Mouse (Mus musculus) E14TG2a.4 (cell line): ENCODE measurements at regions not wholly inside any gene's neighbourhood (a gene's known extent, or its start where the extent isn't known, plus 50 kb on each side); places are given as distances from the start of the nearest gene placed in this dataset.

Experiments used
- H3K27me3 ChIP-seq: 2 replicates; pipeline ENCODE4 v1.6.1; 2014; ENCODE audit warnings: low read length, control low read depth; ENCODE audit not compliant: insufficient read depth
- H3K36me3 ChIP-seq: 2 replicates; pipeline ENCODE4 v1.6.1; 2014; ENCODE audit warnings: low read length, control low read depth; ENCODE audit not compliant: insufficient read depth
- H3K4me1 ChIP-seq: replicated peaks from 2 replicates; pipeline ENCODE4 v1.6.1; 2014; ENCODE audit warnings: low read depth, low read length, control low read depth
- H3K4me3 ChIP-seq: replicated peaks from 2 replicates; pipeline ENCODE4 v1.5.1; 2014; ENCODE audit warnings: mild to moderate bottlenecking, low read length
- H3K9me3 ChIP-seq: 2 replicates; pipeline ENCODE4 v1.6.1; 2014; ENCODE audit warnings: low read length, control low read depth
- CTCF ChIP-seq: conservative IDR thresholded peaks from 2 replicates; pipeline ENCODE4 v1.5.1; 2014; ENCODE audit warnings: low read length
- NANOG ChIP-seq: IDR thresholded peaks from 2 replicates; pipeline ENCODE4 v1.6.1; 2014; ENCODE audit warnings: borderline replicate concordance, low read length, mixed read lengths
- POU5F1 ChIP-seq: IDR thresholded peaks from 2 replicates; pipeline ENCODE4 v1.6.1; 2014; ENCODE audit warnings: low read length, borderline replicate concordance

DNA sequence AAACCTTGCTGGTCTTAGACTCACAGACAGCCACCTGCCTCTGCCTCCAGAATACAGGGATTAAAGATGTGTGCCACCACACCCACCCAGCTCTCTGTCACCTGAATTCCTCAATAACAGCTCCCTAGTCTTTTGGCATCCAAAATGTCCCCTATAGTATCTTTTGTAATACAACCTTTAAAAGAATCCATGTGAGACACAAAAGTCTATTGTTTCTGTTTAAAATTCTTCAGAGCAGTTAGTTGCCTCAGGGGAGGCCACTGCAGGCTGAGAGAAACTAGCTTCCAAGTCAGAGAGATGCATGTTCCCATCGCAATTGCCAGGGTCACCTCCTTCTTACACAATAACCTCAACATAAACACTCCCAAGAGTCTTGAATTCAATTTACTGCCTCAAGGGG lies 70.6 kb upstream of the Lama4 start:
- Histone ChIP-seq H3K36me3 (no peaks in the 10 kb centered on the region), H3K4me1 (no peaks in the 10 kb centered on the region; the same call in 1 of the 2 replicates), H3K27me3 (no peaks in the 10 kb centered on the region), H3K4me3 (no peak overlapping the region), H3K9me3 (peaks cover 15% of the 10 kb centered on the region)
- TF ChIP-seq NANOG, result no peak
- no peak for TF ChIP-seq CTCF
- no peak for TF ChIP-seq POU5F1

DNA sequence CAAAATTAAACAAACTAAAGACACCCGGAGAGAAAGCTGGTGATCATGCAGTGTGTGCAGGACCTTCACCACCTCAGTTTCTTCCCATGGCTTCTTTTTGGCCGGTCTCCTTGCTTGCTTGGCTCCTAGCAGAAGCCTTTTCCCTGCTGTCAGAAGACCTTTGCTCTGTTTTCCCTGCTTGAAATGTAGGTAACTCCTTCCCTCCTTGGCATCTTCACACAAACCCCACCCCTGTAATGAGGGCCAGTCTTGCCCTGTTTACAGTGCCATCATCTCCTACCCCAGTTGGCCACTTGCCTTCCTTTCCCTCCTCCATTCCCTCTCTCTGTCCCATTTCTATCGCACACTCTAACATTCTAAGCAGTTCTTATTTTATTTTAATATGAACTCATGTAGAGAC lies 69.7 kb upstream of the Lama4 start:
- Histone ChIP-seq H3K27me3 (no peaks in the 10 kb centered on the region), H3K4me3 (no peak overlapping the region), H3K36me3 (no peaks in the 10 kb centered on the region), H3K4me1 (no peaks in the 10 kb centered on the region; the same call in 1 of the 2 replicates), H3K9me3 (peaks cover 11% of the 10 kb centered on the region)
- TF ChIP-seq NANOG (no peak), POU5F1 (no peak), CTCF (no peak)

- TF ChIP-seq POU5F1, result no peak
- no peak for TF ChIP-seq CTCF
- no peak for TF ChIP-seq NANOG
These were observed 67.7 kb upstream of the Lama4 start for GRCm38 (mm10) chr10:38897573-38897972.

DNA sequence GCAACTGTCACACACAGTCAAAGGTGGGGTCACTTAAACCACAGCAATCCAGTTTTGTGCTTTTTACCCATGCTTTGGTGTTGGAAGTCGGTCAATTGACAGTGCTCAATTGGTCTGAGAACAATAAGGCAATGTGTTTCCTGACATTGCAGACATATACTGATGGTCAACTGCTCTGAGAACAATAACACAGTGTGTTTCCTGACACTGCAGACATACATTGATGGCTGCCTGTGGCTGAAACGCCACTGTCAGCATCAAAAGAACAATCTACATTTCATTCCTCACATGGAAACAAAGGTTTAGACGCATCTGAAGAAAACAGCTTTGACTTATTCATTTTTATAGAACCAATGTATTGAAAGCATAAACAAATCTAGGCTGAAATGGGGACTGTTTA lies 59.2 kb upstream of the Lama4 start:
- Histone ChIP-seq H3K9me3 (no peaks in the 10 kb centered on the region), H3K36me3 (no peaks in the 10 kb centered on the region), H3K4me3 (no peak overlapping the region), H3K4me1 (no peaks in the 10 kb centered on the region), H3K27me3 (no peaks in the 10 kb centered on the region)
- no peak for TF ChIP-seq NANOG
- TF ChIP-seq CTCF, result no peak
- no peak for TF ChIP-seq POU5F1

More at GRCm38 (mm10) chr10:38897573-38897972, 67.7 kb upstream of the Lama4 start:
- Histone ChIP-seq H3K27me3 (no peaks in the 10 kb centered on the region), H3K4me1 (no peaks in the 10 kb centered on the region; the same call in 1 of the 2 replicates), H3K9me3 (peaks cover 11% of the 10 kb centered on the region), H3K36me3 (no peaks in the 10 kb centered on the region), H3K4me3 (no peak overlapping the region)

DNA sequence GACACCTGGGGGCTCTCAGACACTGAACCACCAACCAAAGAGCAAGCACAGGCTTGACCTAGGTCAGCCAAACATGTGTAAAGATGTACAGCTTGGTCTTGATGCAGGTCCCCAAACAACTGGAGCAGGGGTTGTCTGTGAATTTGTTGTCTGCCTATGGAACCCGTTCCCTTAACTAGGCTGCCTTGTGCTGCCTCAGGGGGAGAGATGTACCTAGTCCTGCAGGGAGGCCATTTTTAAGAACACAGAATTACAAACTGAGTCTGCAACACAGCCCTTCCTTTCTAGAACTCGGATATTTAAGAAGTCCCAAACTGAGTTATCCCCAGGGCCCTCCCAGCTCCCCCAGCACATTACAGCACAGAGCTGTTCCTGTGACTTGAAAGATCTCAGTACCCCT lies 57.5 kb upstream of the Lama4 start:
- H3K4me1 ChIP-seq, result no peaks in the 10 kb centered on the region
- no peaks in the 10 kb centered on the region for H3K27me3 ChIP-seq
- H3K36me3 ChIP-seq, result no peaks in the 10 kb centered on the region
- H3K9me3 ChIP-seq, result no peaks in the 10 kb centered on the region
- TF ChIP-seq POU5F1 (no peak), NANOG (no peak), CTCF (no peak)
- H3K4me3 ChIP-seq, result no peak overlapping the region

DNA sequence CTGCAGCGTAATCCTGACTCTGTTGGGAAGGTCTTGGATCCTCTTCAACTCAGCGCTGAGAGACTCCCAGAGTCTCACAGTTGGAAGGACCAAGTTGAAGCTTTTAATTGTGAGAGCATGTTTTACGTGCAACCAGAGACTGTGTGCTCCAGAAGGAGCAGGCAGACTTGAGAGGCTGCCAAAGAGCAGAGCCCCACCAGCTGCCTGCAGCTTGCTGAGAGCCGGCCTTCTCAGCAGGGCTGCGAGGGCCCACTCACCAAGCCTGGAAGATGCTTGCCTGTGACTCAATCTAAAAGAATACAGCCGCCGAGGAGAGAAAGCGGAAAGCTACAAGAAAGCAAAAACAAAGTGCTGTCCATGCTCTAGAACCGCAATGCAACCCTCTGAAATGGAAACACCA lies 57.0 kb upstream of the Lama4 start:
- Histone ChIP-seq H3K4me1 (no peaks in the 10 kb centered on the region), H3K36me3 (no peaks in the 10 kb centered on the region), H3K27me3 (no peaks in the 10 kb centered on the region), H3K4me3 (no peak overlapping the region), H3K9me3 (no peaks in the 10 kb centered on the region)
- TF ChIP-seq POU5F1, result no peak
- no peak for TF ChIP-seq CTCF
- TF ChIP-seq NANOG, result no peak

- TF ChIP-seq NANOG, result no peak
- no peak for TF ChIP-seq POU5F1
- TF ChIP-seq CTCF, result no peak
- H3K4me3 ChIP-seq, result no peak overlapping the region
- H3K9me3 ChIP-seq, result no peaks in the 10 kb centered on the region
- H3K4me1 ChIP-seq, result no peaks in the 10 kb centered on the region
- no peaks in the 10 kb centered on the region for H3K36me3 ChIP-seq
- no peaks in the 10 kb centered on the region for H3K27me3 ChIP-seq
These were observed 56.1 kb upstream of the Lama4 start for GRCm38 (mm10) chr10:38909152-38909732.

DNA sequence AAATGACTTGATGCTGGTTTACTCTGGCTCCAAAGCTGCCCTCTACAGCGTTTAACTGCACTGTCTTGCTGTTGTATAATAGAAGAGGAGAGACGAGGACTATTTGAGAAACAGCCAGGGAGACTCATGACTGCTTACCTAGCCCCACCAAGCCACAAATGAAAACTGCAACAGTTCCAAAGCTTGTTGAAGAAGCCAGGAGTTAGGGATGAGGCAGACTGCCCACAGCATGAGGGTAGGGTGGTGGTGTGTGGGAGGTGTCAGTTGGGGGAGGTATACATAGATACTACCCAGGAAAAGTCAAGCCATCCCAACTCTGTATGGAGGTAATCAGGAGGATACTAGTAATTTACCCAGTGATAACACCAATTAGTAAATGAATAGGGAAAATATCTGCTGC lies 55.5 kb upstream of the Lama4 start:
- no peak for TF ChIP-seq NANOG
- TF ChIP-seq POU5F1, result no peak
- TF ChIP-seq CTCF, result no peak
- Histone ChIP-seq H3K27me3 (no peaks in the 10 kb centered on the region), H3K9me3 (no peaks in the 10 kb centered on the region), H3K36me3 (no peaks in the 10 kb centered on the region), H3K4me3 (no peak overlapping the region), H3K4me1 (no peaks in the 10 kb centered on the region)

DNA sequence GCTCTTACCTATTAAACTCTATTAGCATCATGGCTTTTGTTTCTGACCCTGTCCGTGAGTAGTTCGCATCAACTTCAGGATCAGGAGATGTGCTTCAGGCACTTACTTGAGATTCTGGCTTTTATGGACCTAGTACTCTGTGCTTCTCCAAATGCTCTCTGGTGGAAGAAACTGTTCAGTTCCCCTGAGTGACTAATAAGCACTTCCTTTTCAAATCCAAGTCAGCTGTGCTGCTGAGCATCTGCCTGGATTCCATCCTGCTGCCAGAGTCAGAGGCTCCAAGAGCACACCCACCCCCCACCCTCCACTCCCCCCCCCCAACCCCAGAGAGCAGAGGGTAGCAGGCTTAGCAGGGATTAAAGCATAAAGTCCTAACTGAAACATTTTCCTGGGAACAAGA lies 52.3 kb upstream of the Lama4 start:
- no peak overlapping the region for H3K4me3 ChIP-seq
- H3K9me3 ChIP-seq, result peaks cover 7% of the 10 kb centered on the region
- H3K4me1 ChIP-seq, result no peaks in the 10 kb centered on the region
- H3K36me3 ChIP-seq, result no peaks in the 10 kb centered on the region
- H3K27me3 ChIP-seq, result no peaks in the 10 kb centered on the region
- TF ChIP-seq POU5F1, result no peak
- TF ChIP-seq NANOG, result no peak
- TF ChIP-seq CTCF, result no peak
